Mouse (Mus musculus): ENCODE results near the gene A530084C06Rik.

The A530084C06Rik gene

DNA sequence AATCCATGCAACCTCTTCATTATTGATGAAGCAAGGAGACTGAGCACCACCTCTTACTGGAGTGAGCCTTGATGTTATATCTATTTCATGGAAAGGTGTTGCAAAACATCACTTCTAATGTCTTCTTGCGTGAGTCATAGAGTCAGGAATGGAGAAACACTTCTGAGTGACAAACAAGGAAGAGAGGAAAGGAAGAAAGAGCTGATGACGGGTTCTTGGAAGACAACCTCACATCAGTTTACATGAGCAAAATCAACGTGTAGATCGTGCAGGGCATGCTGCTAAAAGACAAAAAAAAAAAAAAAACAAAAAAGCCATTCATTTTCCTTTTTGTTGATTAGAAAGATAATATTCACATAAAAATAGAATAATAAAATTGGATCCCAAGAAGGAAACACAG lies 24.4 kb downstream of the A530084C06Rik start:
- DNase-seq = no peak

DNA sequence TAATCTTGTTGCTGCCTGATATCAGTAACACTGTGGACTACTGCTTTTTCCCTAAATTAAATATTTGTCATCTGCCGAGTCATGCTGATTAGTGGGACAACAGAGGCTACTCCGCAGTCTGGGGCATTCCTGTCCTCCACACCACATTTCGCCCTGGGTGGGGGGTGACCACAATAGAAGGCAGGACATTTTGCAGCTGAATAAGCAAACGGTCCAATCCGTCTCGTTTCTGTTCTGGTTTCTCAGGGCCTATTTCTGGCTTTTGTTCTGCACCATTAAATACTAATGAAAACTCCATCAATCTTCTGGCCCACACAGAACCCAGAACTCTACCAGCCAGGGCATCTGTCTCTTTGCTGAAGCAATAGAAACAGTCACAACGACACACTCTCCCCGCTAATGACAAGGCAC lies 27.5 kb downstream of the A530084C06Rik start:
- DNase-seq = no peak

DNA sequence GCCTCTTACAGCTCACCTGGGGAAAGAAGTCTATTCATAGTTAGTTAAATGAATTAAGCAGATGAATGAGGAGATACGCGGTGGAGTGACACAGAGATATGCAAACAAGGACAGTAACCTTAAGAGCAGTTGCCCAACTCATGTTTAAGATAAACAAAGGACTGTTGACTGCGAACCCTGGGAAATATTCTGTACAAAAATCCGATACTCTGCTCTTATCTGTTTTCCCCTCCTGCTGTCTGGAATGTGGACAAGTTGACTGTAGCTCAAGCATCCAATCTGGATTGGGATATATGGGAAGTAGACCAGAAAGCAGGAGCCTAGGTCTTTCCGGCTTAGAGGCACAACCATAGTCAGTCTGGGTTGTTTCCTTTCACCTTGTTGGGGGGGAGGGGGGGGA lies 27.9 kb downstream of the A530084C06Rik start:
- no peak for DNase-seq

DNA sequence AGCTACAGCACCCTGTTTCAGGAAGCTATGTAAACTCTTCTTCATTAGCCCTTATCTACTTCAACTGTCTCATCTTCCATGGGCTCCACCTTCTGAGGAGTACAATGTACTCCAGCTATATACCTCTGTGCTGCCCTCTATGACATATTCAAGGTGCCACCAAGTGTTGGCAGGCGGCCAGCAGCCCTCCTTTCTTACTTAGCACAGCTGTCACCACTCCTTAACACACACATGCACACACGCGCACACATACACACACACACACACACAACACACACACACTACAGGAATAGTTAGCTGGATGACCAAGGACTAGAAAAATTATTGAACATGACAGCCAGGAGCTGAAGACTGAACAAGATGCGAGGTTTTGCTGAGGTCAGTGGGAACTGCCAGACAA lies 34.2 kb downstream of the A530084C06Rik start:
- DNase-seq = no peak

DNA sequence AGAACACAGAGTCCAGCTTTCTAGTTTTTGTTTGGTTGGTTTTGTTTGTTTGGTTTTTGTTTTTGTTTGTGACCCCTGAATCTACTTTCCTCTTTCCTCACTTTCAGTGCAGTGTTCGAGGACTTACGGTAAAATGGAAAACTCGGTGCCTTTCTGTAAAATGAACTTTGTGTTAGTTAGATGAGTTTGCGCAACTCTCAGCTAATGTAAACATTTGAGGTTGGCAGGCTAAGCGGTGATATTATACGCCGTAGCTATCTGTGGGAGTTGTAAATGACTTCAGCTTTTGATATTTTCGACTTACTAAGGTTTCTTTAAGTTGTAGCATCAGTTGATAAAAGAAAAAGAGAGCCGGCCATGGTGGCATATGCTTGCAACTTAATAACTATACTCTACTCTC lies 40.2 kb downstream of the A530084C06Rik start:
- no peak for DNase-seq

DNA sequence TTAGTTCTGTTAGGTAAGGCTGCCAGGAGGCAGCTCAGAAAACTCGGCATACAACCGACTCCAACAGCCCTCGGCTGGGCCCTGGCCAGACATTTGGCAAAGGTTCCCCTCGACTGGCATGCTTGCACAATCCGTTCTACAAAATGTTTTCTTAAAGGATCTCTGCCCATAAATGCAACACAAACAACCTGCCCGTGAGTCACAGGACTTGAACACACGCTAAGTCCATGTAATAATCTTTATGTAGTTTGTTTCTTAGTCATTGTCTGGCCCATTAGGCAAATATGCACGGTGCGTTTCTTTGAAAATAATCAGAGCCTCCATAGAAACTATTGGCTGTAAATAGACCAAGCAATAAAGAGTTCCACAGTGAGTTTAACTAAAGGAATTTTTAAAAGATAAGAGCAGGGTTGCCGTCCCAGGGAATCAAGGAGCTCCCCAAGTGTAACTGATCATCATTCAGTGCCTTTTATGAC lies 40.7 kb downstream of the A530084C06Rik start:
- no peak for DNase-seq

DNA sequence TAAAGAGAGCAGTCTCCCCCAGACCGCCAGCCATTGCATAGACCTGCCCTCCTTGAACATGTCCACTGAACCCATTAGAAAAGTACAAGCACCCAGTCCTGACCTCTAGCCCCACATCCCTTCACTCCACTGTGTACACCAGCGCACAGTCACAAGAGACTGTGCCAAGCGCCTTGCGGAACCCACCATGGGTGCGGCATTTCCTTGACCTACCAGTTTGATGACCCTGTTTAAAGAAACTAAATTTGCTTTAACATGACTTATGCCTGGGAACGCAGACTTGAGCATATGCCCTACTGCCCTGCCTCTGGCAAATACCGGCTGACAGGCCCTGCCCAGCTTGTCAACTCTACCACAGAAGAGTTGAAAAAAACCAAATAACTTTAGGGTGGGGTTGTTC lies 43.9 kb downstream of the A530084C06Rik start:
- DNase-seq = no peak

DNA sequence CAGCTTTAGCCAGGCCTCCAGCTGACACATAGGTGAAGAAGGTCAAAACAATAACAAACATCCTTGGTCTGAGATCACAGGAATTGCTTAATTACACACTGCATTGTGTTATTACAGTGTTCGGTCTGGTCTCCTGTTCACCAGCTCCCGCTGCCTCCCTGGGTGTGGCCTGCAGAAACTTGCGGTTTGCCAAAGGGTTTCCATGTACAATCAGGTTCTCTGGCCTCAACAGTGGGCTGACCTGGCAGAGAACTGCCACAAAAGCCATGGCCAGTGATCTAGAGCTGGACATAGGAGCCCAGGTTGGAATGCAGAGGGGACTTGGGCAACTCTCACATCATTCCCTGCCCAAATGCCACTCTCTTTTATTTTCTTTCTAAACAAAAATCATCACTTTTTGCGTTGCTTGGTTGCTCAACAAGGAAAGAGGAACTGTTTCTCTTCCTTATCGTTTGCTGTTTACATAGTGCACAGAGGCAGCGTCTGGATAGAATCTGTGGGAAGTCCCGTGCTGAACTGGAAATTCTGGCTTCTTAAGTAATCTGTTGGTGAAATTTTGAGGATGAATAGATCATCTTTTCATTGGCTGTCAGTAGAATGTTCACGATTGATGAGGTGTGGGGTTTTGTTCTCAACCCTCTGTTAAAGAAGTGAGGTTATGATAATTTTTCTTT lies 52.5 kb downstream of the A530084C06Rik start:
- no peak for DNase-seq

Data from thymus, postnatal 25 days (tissue).